Mouse (Mus musculus) lung, embryonic 16.5 days (tissue): ENCODE data around the gene Nme7. TPM values are rescaled to one million over a fixed set of nuclear protein-coding genes. Genes with fewer than 3 reads are reported as not detected.

Experiments used
- ATAC-seq: fragments of 200-750 bp; cut with Nextera tagmentation; 2 replicates; pipeline ENCODE4 v1.8.0; 2017; ENCODE audit warnings: low read depth, mild to moderate bottlenecking, moderate library complexity
- H3K27ac ChIP-seq: fragments of 300-500 bp; sonication (generic); 2 replicates; pipeline ENCODE4 v1.5.1; 2014; ENCODE audit warnings: mild to moderate bottlenecking, control low read depth, low read length
- H3K27me3 ChIP-seq: fragments of 300-500 bp; sonication (generic); 2 replicates; pipeline ENCODE4 v1.6.1; 2014; ENCODE audit warnings: low read depth, low read length, mixed read lengths; ENCODE audit not compliant: control insufficient read depth, insufficient read depth
- H3K36me3 ChIP-seq: fragments of 300-500 bp; sonication (generic); 2 replicates; pipeline ENCODE4 v1.6.1; 2014; ENCODE audit warnings: low read length; ENCODE audit not compliant: control insufficient read depth, insufficient read depth
- H3K4me1 ChIP-seq: fragments of 300-500 bp; sonication (generic); replicated peaks from 2 replicates; pipeline ENCODE4 v1.6.1; 2014; ENCODE audit warnings: low read length, mixed read lengths; ENCODE audit not compliant: control insufficient read depth, insufficient read depth
- H3K4me2 ChIP-seq: fragments of 300-500 bp; sonication (generic); 2 replicates; pipeline ENCODE4 v1.6.1; 2014; ENCODE audit warnings: low read depth, low read length, control low read depth
- H3K4me3 ChIP-seq: fragments of 300-500 bp; sonication (generic); 2 replicates; pipeline ENCODE4 v1.5.1; 2014; ENCODE audit warnings: mild to moderate bottlenecking, low read length, control low read depth
- H3K9ac ChIP-seq: fragments of 300-500 bp; sonication (generic); 2 replicates; pipeline ENCODE4 v1.6.1; 2014; ENCODE audit warnings: low read length, control low read depth
- H3K9me3 ChIP-seq: fragments of 300-500 bp; sonication (generic); 2 replicates; pipeline ENCODE4 v1.6.1; 2016; ENCODE audit warnings: low read length; ENCODE audit not compliant: control insufficient read depth
- WGBS: fragments of 180-500 bp; shearing (Covaris S2); extraction: QIAGEN DNeasy Blood & Tissue Kit; methylation state at CpG from one replicate; pipeline ENCODE4 v1.1.7; 2014; 5-methylcytosine and 5-hydroxymethylcytosine counted together
- polyA plus RNA-seq: library from polyadenylated mRNA; unstranded; fragments of >200 nt; fragmentation: Nextera tagmentation; extraction: Ambion mirVana; gene quantifications from 2 replicates; pipeline ENCODE4 v1.2.1, GENCODE M21; 2015

Nme7 gene
- polyA plus RNA-seq, 1 experiment from 2014 or later = 45.0 TPM

GRCm38 (mm10) chr1:164315266-164315665 is 11.3 kb downstream of the Nme7 start:
- Histone ChIP-seq H3K4me1 (0 out of 2 replicates have a peak, but pooled peaks cover 2% of the 10 kb centered on the region), H3K9me3 (no peaks in the 10 kb centered on the region), H3K4me2 (no peak overlapping the region), H3K36me3 (peaks cover 7% of the 10 kb centered on the region), H3K27me3 (no peaks in the 10 kb centered on the region), H3K27ac (no peak overlapping the region), H3K4me3 (no peak overlapping the region), H3K9ac (no peak overlapping the region)
- no peak for ATAC-seq
- 72% methylated on average over 8 of the region's 8 CpGs for WGBS

GRCm38 (mm10) chr1:164316697-164317096 is 12.8 kb downstream of the Nme7 start:
- H3K27me3 ChIP-seq = no peaks in the 10 kb centered on the region
- H3K9ac ChIP-seq = no peak overlapping the region
- no peak overlapping the region for H3K27ac ChIP-seq
- H3K4me1 ChIP-seq = peaks cover 10% of the 10 kb centered on the region
- WGBS = 25% methylated on average over 3 of the region's 3 CpGs
- no peaks in the 10 kb centered on the region for H3K9me3 ChIP-seq
- peaks cover 4% of the 10 kb centered on the region; the same call in 1 of the 2 replicates for H3K36me3 ChIP-seq
- no peak overlapping the region for H3K4me3 ChIP-seq
- no peak overlapping the region for H3K4me2 ChIP-seq
- no peak for ATAC-seq

- Histone ChIP-seq H3K9me3 (no peaks in the 10 kb centered on the region), H3K27ac (no peak overlapping the region), H3K4me3 (no peak overlapping the region), H3K4me2 (no peak overlapping the region), H3K4me1 (peaks cover 10% of the 10 kb centered on the region), H3K9ac (no peak overlapping the region), H3K36me3 (peaks cover 4% of the 10 kb centered on the region; the same call in 1 of the 2 replicates), H3K27me3 (no peaks in the 10 kb centered on the region)
- ATAC-seq = no peak
- WGBS = 50% methylated on average over 9 of the region's 9 CpGs
Observed at GRCm38 (mm10) chr1:164317261-164317660, 13.3 kb downstream of the Nme7 start.

- Histone ChIP-seq H3K9me3 (no peaks in the 10 kb centered on the region), H3K4me1 (peaks cover 10% of the 10 kb centered on the region), H3K27me3 (no peaks in the 10 kb centered on the region), H3K4me2 (no peak overlapping the region), H3K9ac (no peak overlapping the region), H3K4me3 (no peak overlapping the region), H3K27ac (no peak overlapping the region), H3K36me3 (no peaks in the 10 kb centered on the region; the same call in 1 of the 2 replicates)
- no peak for ATAC-seq
- WGBS = 90% methylated on average over 5 of the region's 5 CpGs
Observed at GRCm38 (mm10) chr1:164318474-164318873, 14.6 kb downstream of the Nme7 start.

- Histone ChIP-seq H3K4me1 (peaks cover 10% of the 10 kb centered on the region), H3K27ac (no peak overlapping the region), H3K4me2 (0 out of 2 replicates have a peak overlapping the region, but pooled peaks have one; percentile 24), H3K9ac (peak overlapping the region; percentile 22; the same call in 1 of the 2 replicates), H3K9me3 (no peaks in the 10 kb centered on the region), H3K36me3 (no peaks in the 10 kb centered on the region), H3K27me3 (no peaks in the 10 kb centered on the region), H3K4me3 (no peak overlapping the region)
- 34% methylated on average over 14 of the region's 14 CpGs for WGBS
- peak; percentile 44; the same call in 1 of the 2 replicates for ATAC-seq
Observed at GRCm38 (mm10) chr1:164319542-164320140, 15.7 kb downstream of the Nme7 start.

GRCm38 (mm10) chr1:164320731-164321130 is 16.8 kb downstream of the Nme7 start:
- Histone ChIP-seq H3K4me2 (no peak overlapping the region), H3K9me3 (no peaks in the 10 kb centered on the region), H3K27ac (no peak overlapping the region), H3K27me3 (no peaks in the 10 kb centered on the region), H3K4me1 (peaks cover 10% of the 10 kb centered on the region), H3K9ac (no peak overlapping the region), H3K4me3 (no peak overlapping the region), H3K36me3 (no peaks in the 10 kb centered on the region)
- WGBS = 44% methylated on average over 5 of the region's 5 CpGs
- no peak for ATAC-seq

GRCm38 (mm10) chr1:164321408-164321807 is 17.5 kb downstream of the Nme7 start:
- Histone ChIP-seq H3K4me3 (no peak overlapping the region), H3K4me1 (peaks cover 10% of the 10 kb centered on the region), H3K27me3 (no peaks in the 10 kb centered on the region), H3K36me3 (no peaks in the 10 kb centered on the region), H3K4me2 (no peak overlapping the region), H3K9me3 (no peaks in the 10 kb centered on the region), H3K9ac (no peak overlapping the region), H3K27ac (no peak overlapping the region)
- WGBS = 58% methylated on average over 10 of the region's 10 CpGs
- no peak for ATAC-seq

- H3K27ac ChIP-seq = no peak overlapping the region
- WGBS = 46% methylated on average over 8 of the region's 8 CpGs
- H3K9me3 ChIP-seq = no peaks in the 10 kb centered on the region
- no peaks in the 10 kb centered on the region for H3K36me3 ChIP-seq
- H3K4me3 ChIP-seq = no peak overlapping the region
- H3K4me2 ChIP-seq = no peak overlapping the region
- no peak overlapping the region for H3K9ac ChIP-seq
- peaks cover 22% of the 10 kb centered on the region for H3K4me1 ChIP-seq
- no peaks in the 10 kb centered on the region for H3K27me3 ChIP-seq
- peak; percentile 51; the same call in 1 of the 2 replicates for ATAC-seq
Observed at GRCm38 (mm10) chr1:164322987-164323650, 19.2 kb downstream of the Nme7 start.

- 69% methylated on average over 4 of the region's 4 CpGs for WGBS
- Histone ChIP-seq H3K4me2 (no peak overlapping the region), H3K9me3 (no peaks in the 10 kb centered on the region), H3K27ac (no peak overlapping the region), H3K36me3 (no peaks in the 10 kb centered on the region), H3K9ac (no peak overlapping the region), H3K4me1 (peaks cover 22% of the 10 kb centered on the region), H3K27me3 (no peaks in the 10 kb centered on the region), H3K4me3 (no peak overlapping the region)
- ATAC-seq = no peak
Observed at GRCm38 (mm10) chr1:164324221-164324620, 20.3 kb downstream of the Nme7 start.
